Mouse (Mus musculus) embryonic facial prominence, embryonic 13.5 days (tissue): ENCODE measurements around the gene Chst14. TPM values are rescaled to one million over a fixed set of nuclear protein-coding genes. Genes with fewer than 3 reads are reported as not detected.

Source experiments
- ATAC-seq: fragments of 200-750 bp; cut with Nextera tagmentation; 2 replicates; pipeline ENCODE4 v1.8.0; 2017; ENCODE audit warnings: low read depth; ENCODE audit not compliant: insufficient number of reproducible peaks, insufficient read depth, low FRiP score, low TSS enrichment
- H3K27ac ChIP-seq: fragments of 300-500 bp; sonication (generic); 2 replicates; pipeline ENCODE4 v1.5.1; 2015; ENCODE audit warnings: moderate library complexity, mild to moderate bottlenecking, inconsistent platforms
- H3K27me3 ChIP-seq: fragments of 300-500 bp; sonication (generic); 2 replicates; pipeline ENCODE4 v1.6.1; 2015; ENCODE audit warnings: mild to moderate bottlenecking, inconsistent platforms
- H3K36me3 ChIP-seq: fragments of 300-500 bp; sonication (generic); 2 replicates; pipeline ENCODE4 v1.6.1; 2015; ENCODE audit warnings: mild to moderate bottlenecking, inconsistent platforms
- H3K4me1 ChIP-seq: fragments of 300-500 bp; sonication (generic); 2 replicates; pipeline ENCODE4 v1.6.1; 2015; ENCODE audit warnings: inconsistent platforms
- H3K4me2 ChIP-seq: fragments of 300-500 bp; sonication (generic); 2 replicates; pipeline ENCODE4 v1.6.1; 2015; ENCODE audit warnings: moderate library complexity, mild to moderate bottlenecking, inconsistent platforms
- H3K4me3 ChIP-seq: fragments of 300-500 bp; sonication (generic); 2 replicates; pipeline ENCODE4 v1.5.1; 2015; ENCODE audit warnings: mild to moderate bottlenecking, inconsistent platforms
- H3K9ac ChIP-seq: fragments of 300-500 bp; sonication (generic); 2 replicates; pipeline ENCODE4 v1.6.1; 2015; ENCODE audit warnings: mild to moderate bottlenecking, inconsistent platforms
- H3K9me3 ChIP-seq: fragments of 300-500 bp; sonication (generic); 2 replicates; pipeline ENCODE4 v1.6.1; 2016; ENCODE audit warnings: inconsistent platforms
- WGBS: fragments of 180-500 bp; shearing (Covaris S2); methylation state at CpG from one replicate; pipeline ENCODE4 v1.1.7; 2015; ENCODE audit warnings: mixed read lengths; 5-methylcytosine and 5-hydroxymethylcytosine counted together
- polyA plus RNA-seq: library from polyadenylated mRNA; unstranded; fragments of >200 nt; fragmentation: Nextera tagmentation; extraction: Ambion mirVana; gene quantifications from 2 replicates; pipeline ENCODE4 v1.2.1, GENCODE M21; 2015

The Chst14 gene
- polyA plus RNA-seq, 1 experiment from 2014 or later: 54.9 TPM

- Histone ChIP-seq H3K27ac (no peak overlapping the region), H3K4me3 (no peak overlapping the region), H3K4me2 (no peak overlapping the region), H3K27me3 (peaks cover 3% of the 10 kb centered on the region; the same call in 1 of the 2 replicates), H3K4me1 (peaks cover 14% of the 10 kb centered on the region), H3K9me3 (no peaks in the 10 kb centered on the region), H3K36me3 (no peaks in the 10 kb centered on the region), H3K9ac (no peak overlapping the region)
- ATAC-seq: no peak
- WGBS: 60% methylated on average over 5 of the region's 7 CpGs
These were observed 15.0 kb downstream of the Chst14 start for GRCm38 (mm10) chr2:118941341-118941740.

- Histone ChIP-seq H3K36me3 (no peaks in the 10 kb centered on the region), H3K9me3 (no peaks in the 10 kb centered on the region), H3K9ac (no peak overlapping the region), H3K27me3 (peaks cover 4% of the 10 kb centered on the region), H3K4me1 (peaks cover 14% of the 10 kb centered on the region), H3K4me2 (no peak overlapping the region), H3K27ac (no peak overlapping the region), H3K4me3 (no peak overlapping the region)
- 86% methylated on average over 6 of the region's 6 CpGs for WGBS
- ATAC-seq: no peak
These were observed 16.9 kb downstream of the Chst14 start for GRCm38 (mm10) chr2:118943232-118943631.

DNA sequence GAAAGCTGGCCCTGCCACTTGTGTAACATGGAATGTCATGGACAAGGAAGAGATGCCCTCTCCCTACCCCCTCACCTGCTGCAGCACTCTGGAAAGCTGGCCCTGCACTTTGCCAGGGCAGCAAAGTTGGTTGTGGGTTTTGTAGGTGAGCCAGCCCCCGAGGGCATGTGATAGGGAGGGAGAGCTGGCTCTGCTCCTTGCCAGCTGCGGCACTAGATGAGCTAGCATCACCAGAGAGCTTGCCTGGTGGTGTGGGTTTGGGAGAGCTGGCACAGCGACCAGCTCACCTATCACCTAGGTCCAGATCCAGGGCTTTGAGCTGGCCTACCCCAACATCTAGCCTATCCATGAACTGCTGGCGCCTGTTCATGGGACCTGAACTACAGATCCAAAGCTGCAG lies 22.5 kb downstream of the Chst14 start:
- H3K9ac ChIP-seq: no peak overlapping the region
- no peaks in the 10 kb centered on the region for H3K9me3 ChIP-seq
- WGBS: 74% methylated on average over 4 of the region's 4 CpGs
- no peak overlapping the region for H3K4me2 ChIP-seq
- ATAC-seq: no peak
- H3K27ac ChIP-seq: no peak overlapping the region
- no peak overlapping the region for H3K4me3 ChIP-seq
- peaks cover 14% of the 10 kb centered on the region for H3K4me1 ChIP-seq
- H3K36me3 ChIP-seq: no peaks in the 10 kb centered on the region
- peaks cover 4% of the 10 kb centered on the region for H3K27me3 ChIP-seq

- no peaks in the 10 kb centered on the region for H3K9me3 ChIP-seq
- H3K27ac ChIP-seq: no peak overlapping the region
- H3K4me3 ChIP-seq: no peak overlapping the region
- 60% methylated on average over 3 of the region's 3 CpGs for WGBS
- H3K4me2 ChIP-seq: no peak overlapping the region
- ATAC-seq: no peak
- H3K27me3 ChIP-seq: peaks cover 4% of the 10 kb centered on the region
- peaks cover 8% of the 10 kb centered on the region for H3K4me1 ChIP-seq
- no peaks in the 10 kb centered on the region for H3K36me3 ChIP-seq
- no peak overlapping the region for H3K9ac ChIP-seq
These were observed 23.4 kb downstream of the Chst14 start for GRCm38 (mm10) chr2:118949699-118950098.

DNA sequence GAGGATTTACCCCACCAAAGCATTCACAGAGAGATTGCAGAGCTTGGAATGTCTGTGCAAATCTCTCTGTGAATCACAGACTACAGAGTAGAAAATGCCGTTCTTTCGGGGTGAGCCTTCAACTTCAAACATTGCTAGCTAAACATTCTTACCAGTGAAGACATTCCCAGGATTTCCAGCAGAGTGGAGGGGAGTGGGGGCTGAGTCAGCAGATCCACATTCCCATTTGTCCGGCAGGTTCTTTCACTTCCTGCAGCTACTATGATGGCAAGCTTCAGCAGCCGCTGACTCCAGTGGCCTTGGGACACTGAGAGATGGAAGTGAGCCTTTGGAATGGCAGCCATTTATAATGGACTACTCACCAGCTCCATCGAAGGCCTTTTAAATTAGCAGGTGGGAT lies 30.2 kb downstream of the Chst14 start:
- WGBS: 78% methylated on average over 5 of the region's 5 CpGs

DNA sequence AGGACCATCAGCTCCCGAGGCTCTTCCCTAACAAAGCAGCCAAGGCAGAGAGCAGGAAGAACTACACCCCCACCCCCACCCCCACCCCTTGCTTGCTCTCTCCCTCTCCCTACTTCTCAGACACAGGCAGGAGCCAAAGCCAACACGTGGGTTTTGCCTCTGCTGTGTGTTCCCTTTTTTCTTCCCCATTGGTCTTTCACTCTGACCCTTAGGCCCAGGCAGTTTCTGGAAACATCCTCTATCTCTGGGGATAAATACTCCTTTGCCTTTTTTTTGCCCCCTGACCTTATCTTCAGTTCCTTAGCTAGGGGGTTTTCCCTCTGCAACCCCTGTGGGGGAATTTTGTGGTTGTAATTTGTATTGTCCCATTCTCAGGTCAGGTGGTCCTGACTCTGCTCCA lies 33.3 kb downstream of the Chst14 start:
- Histone ChIP-seq H3K27ac (no peak overlapping the region), H3K9me3 (no peaks in the 10 kb centered on the region), H3K4me1 (no peaks in the 10 kb centered on the region), H3K4me2 (no peak overlapping the region), H3K27me3 (no peaks in the 10 kb centered on the region), H3K36me3 (no peaks in the 10 kb centered on the region), H3K9ac (no peak overlapping the region), H3K4me3 (no peak overlapping the region)
- WGBS: 20% methylated on average over 2 of the region's 2 CpGs
- no peak for ATAC-seq

More for the DNA sequence above, 30.2 kb downstream of the Chst14 start:
- Histone ChIP-seq H3K9me3 (no peaks in the 10 kb centered on the region), H3K36me3 (no peaks in the 10 kb centered on the region), H3K4me1 (no peaks in the 10 kb centered on the region), H3K4me3 (no peak overlapping the region), H3K27me3 (no peaks in the 10 kb centered on the region), H3K9ac (no peak overlapping the region), H3K27ac (no peak overlapping the region), H3K4me2 (no peak overlapping the region)
- no peak for ATAC-seq

GRCm38 (mm10) chr2:118960413-118960812 lies 34.1 kb downstream of the Chst14 start:
- no peaks in the 10 kb centered on the region for H3K36me3 ChIP-seq
- no peaks in the 10 kb centered on the region; the same call in 1 of the 2 replicates for H3K27me3 ChIP-seq
- H3K4me2 ChIP-seq: no peak overlapping the region
- H3K4me3 ChIP-seq: no peak overlapping the region
- H3K27ac ChIP-seq: no peak overlapping the region
- no peaks in the 10 kb centered on the region for H3K4me1 ChIP-seq
- 91% methylated on average over 2 of the region's 2 CpGs for WGBS
- H3K9me3 ChIP-seq: no peaks in the 10 kb centered on the region
- no peak overlapping the region for H3K9ac ChIP-seq
- ATAC-seq: no peak

GRCm38 (mm10) chr2:118961546-118961945 lies 35.2 kb downstream of the Chst14 start:
- Histone ChIP-seq H3K4me3 (no peak overlapping the region), H3K4me1 (no peaks in the 10 kb centered on the region), H3K36me3 (no peaks in the 10 kb centered on the region), H3K27ac (no peak overlapping the region), H3K9me3 (no peaks in the 10 kb centered on the region), H3K27me3 (no peaks in the 10 kb centered on the region; the same call in 1 of the 2 replicates), H3K4me2 (no peak overlapping the region), H3K9ac (no peak overlapping the region)
- no peak for ATAC-seq
- 38% methylated on average over 2 of the region's 2 CpGs for WGBS

- Histone ChIP-seq H3K9ac (no peak overlapping the region), H3K27ac (no peak overlapping the region), H3K4me3 (no peak overlapping the region), H3K4me2 (no peak overlapping the region), H3K9me3 (no peaks in the 10 kb centered on the region), H3K27me3 (no peaks in the 10 kb centered on the region; the same call in 1 of the 2 replicates), H3K36me3 (no peaks in the 10 kb centered on the region), H3K4me1 (no peaks in the 10 kb centered on the region)
- 56% methylated on average over 9 of the region's 9 CpGs for WGBS
- no peak for ATAC-seq
These were observed 36.8 kb downstream of the Chst14 start for GRCm38 (mm10) chr2:118963007-118963675.

DNA sequence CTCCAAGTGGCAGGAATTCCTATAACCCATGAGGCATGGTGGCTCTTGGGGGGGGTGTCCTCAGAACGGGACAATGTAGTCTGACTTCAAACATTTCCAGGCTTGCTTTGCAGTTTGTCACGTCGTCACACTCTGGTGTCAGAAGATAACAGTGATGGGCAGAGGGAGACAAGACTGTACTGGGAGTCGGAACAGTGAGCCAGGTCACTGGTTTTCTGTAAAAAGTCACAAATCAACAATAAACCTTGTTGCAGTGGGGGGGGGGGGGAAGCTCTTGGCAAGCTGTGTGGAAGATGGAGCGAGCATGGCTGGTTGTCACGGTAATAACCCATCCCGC lies 37.3 kb downstream of the Chst14 start:
- Histone ChIP-seq H3K4me3 (no peak overlapping the region), H3K27me3 (no peaks in the 10 kb centered on the region; the same call in 1 of the 2 replicates), H3K27ac (no peak overlapping the region), H3K4me1 (no peaks in the 10 kb centered on the region), H3K9ac (no peak overlapping the region), H3K9me3 (no peaks in the 10 kb centered on the region), H3K4me2 (no peak overlapping the region), H3K36me3 (no peaks in the 10 kb centered on the region)
- WGBS: 73% methylated on average over 7 of the region's 7 CpGs
- no peak for ATAC-seq

GRCm38 (mm10) chr2:118969585-118970147 lies 43.4 kb downstream of the Chst14 start:
- ATAC-seq: no peak
- H3K27ac ChIP-seq: no peak overlapping the region
- H3K4me3 ChIP-seq: no peak overlapping the region
- H3K9ac ChIP-seq: no peak overlapping the region
- H3K27me3 ChIP-seq: peaks cover 28% of the 10 kb centered on the region
- WGBS: 85% methylated on average over 11 of the region's 11 CpGs
- H3K36me3 ChIP-seq: no peaks in the 10 kb centered on the region
- no peak overlapping the region for H3K4me2 ChIP-seq
- H3K4me1 ChIP-seq: peaks cover 3% of the 10 kb centered on the region; the same call in 1 of the 2 replicates
- no peaks in the 10 kb centered on the region for H3K9me3 ChIP-seq

DNA sequence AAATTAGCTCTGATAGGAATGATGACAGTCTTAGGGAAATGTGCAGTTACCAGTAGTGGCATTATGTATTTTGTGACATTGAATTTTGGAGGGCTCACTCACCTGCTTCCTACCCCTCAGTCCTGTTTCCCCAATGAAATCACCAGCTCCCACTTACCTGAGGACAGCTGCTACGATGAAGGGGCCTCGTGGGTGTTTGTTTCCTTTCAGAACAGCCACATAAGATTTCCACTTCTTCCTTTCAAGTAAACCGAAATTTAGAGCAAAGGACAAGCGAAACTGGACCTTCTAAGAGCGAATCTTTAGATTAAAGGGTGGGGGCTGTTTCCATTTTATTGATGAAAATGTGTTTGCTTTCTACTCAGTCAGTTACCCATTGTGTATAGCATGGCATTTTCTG lies 45.8 kb downstream of the Chst14 start:
- no peak overlapping the region for H3K9ac ChIP-seq
- no peak overlapping the region for H3K4me3 ChIP-seq
- no peaks in the 10 kb centered on the region for H3K9me3 ChIP-seq
- H3K4me2 ChIP-seq: no peak overlapping the region
- WGBS: 76% methylated on average over 5 of the region's 5 CpGs
- H3K4me1 ChIP-seq: peaks cover 17% of the 10 kb centered on the region
- peaks cover 51% of the 10 kb centered on the region for H3K27me3 ChIP-seq
- no peak for ATAC-seq
- H3K27ac ChIP-seq: no peak overlapping the region
- no peaks in the 10 kb centered on the region for H3K36me3 ChIP-seq
